Mouse (Mus musculus) lung, adult 2 months (tissue): ENCODE measurements around the gene Mtfr2.

ENCODE experiments used
- CTCF ChIP-seq: fragments of 200-500 bp; IDR thresholded peaks from 2 replicates; pipeline ENCODE4 v1.5.1; 2011; ENCODE audit warnings: mild to moderate bottlenecking, low read length, control low read depth; ENCODE audit not compliant: insufficient read depth
- POLR2A ChIP-seq: fragments of 200-500 bp; IDR thresholded peaks from 2 replicates; pipeline ENCODE4 v1.6.1; 2011; ENCODE audit warnings: low read depth, mild to moderate bottlenecking, control low read depth, low read length, borderline replicate concordance; ENCODE audit errors: extremely low read depth

GRCm38 (mm10) chr10:20405471-20405870, 57.9 kb downstream of the Mtfr2 start:
- TF ChIP-seq CTCF, result peak; percentile 86
- no peak for TF ChIP-seq POLR2A
